Mouse (Mus musculus): ENCODE data around the gene Dync2h1.

DNA sequence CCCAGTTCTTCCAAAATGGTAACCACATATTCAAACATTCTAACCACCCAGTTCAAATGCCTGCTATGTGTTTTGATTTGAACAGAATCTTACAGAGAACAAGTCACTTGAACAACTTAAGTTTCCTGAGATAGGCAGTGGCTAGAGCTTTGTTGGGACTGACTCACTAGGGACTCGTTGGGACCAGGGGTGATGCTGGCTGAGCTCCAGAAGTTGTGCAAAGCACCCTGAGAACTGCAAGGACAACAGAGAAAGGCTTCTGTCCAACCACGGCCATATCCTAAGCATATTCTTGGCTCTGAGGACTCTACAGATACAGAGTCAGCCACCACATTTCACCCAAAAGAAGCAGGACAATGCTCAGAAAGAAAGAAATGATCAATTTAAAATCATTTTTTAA, 215.1 kb downstream of the Dync2h1 start:
- TF ChIP-seq POLR2A (IDR thresholded peaks at IDR 0.05; ENCODE audit: insufficient read length, low read depth) (no peak), E2F4 (IDR thresholded peaks at IDR 0.05; ENCODE audit: insufficient read depth) (no peak), MYOG (IDR thresholded peaks at IDR 0.05; ENCODE audit: control insufficient read depth in 1 of 3, insufficient read depth in 1 of 3, insufficient read length in 2 of 3, low read depth in 2 of 3) (no peak), SRF (IDR thresholded peaks at IDR 0.05; ENCODE audit: control insufficient read depth, insufficient read length, low read depth) (no peak), MAX (IDR thresholded peaks at IDR 0.05; ENCODE audit: low read depth) (no peak), REST (IDR thresholded peaks at IDR 0.05; ENCODE audit: insufficient read depth, insufficient read length) (no peak)
